Mouse (Mus musculus) heart, postnatal 0 days (tissue): ENCODE measurements around the gene Tspear. TPM values are rescaled to one million over a fixed set of nuclear protein-coding genes. Genes with fewer than 3 reads are reported as not detected.

Source experiments
- ATAC-seq: fragments of 200-750 bp; cut with Nextera tagmentation; 2 replicates; pipeline ENCODE4 v1.8.0; 2017; ENCODE audit warnings: low read depth, moderate number of reproducible peaks, moderate library complexity; ENCODE audit not compliant: insufficient read depth
- DNase-seq: peaks from one replicate; pipeline ENCODE4 v3.0.0-alpha.2; 2016; ENCODE audit warnings: low spot score
- H3K27ac ChIP-seq: fragments of 300-500 bp; sonication (generic); 2 replicates; pipeline ENCODE4 v1.5.1; 2014; ENCODE audit warnings: low read depth, mild to moderate bottlenecking
- H3K27me3 ChIP-seq: fragments of 300-500 bp; sonication (generic); 2 replicates; pipeline ENCODE4 v1.6.1; 2014; ENCODE audit warnings: low read length, mixed read lengths; ENCODE audit not compliant: control insufficient read depth, insufficient read depth
- H3K36me3 ChIP-seq: fragments of 300-500 bp; sonication (generic); replicated peaks from 2 replicates; pipeline ENCODE4 v1.6.1; 2014; ENCODE audit warnings: low read length, mixed read lengths; ENCODE audit not compliant: control insufficient read depth, insufficient read depth
- H3K4me1 ChIP-seq: fragments of 300-500 bp; sonication (generic); 2 replicates; pipeline ENCODE4 v1.6.1; 2014; ENCODE audit warnings: antibody characterized with exemption; ENCODE audit not compliant: control insufficient read depth, insufficient read depth
- H3K4me2 ChIP-seq: fragments of 300-500 bp; sonication (generic); 2 replicates; pipeline ENCODE4 v1.6.1; 2014; ENCODE audit warnings: low read depth, mild to moderate bottlenecking, low read length, moderate library complexity
- H3K4me3 ChIP-seq: fragments of 300-500 bp; sonication (generic); 2 replicates; pipeline ENCODE4 v1.5.1; 2014; ENCODE audit warnings: low read depth, low read length
- H3K9ac ChIP-seq: fragments of 300-500 bp; sonication (generic); replicated peaks from 2 replicates; pipeline ENCODE4 v1.6.1; 2014; ENCODE audit warnings: low read depth, low read length, mixed read lengths
- H3K9me3 ChIP-seq: fragments of 300-500 bp; sonication (generic); replicated peaks from 2 replicates; pipeline ENCODE4 v1.6.1; 2016; ENCODE audit warnings: low read length; ENCODE audit not compliant: control insufficient read depth
- CTCF ChIP-seq: IDR thresholded peaks from 2 replicates; pipeline ENCODE4 v1.5.1; 2016; ENCODE audit warnings: antibody characterized with exemption, control low read depth, low read depth
- EP300 ChIP-seq: IDR thresholded peaks from 2 replicates; pipeline ENCODE4 v1.6.1; 2016; ENCODE audit warnings: antibody characterized with exemption, low read depth
- WGBS: fragments of 180-500 bp; shearing (Covaris S2); extraction: QIAGEN DNeasy Blood & Tissue Kit; methylation state at CpG from one replicate; pipeline ENCODE4 v1.1.7; 2014; 5-methylcytosine and 5-hydroxymethylcytosine counted together
- polyA plus RNA-seq: library from polyadenylated mRNA; unstranded; fragments of >200 nt; fragmentation: Nextera tagmentation; extraction: Ambion mirVana; gene quantifications from 2 replicates; pipeline ENCODE4 v1.2.1, GENCODE M21; 2015
- total RNA-seq: library from RNA; depleted of rRNA; stranded (reverse); fragments of >200 nt; gene quantifications from 2 replicates; pipeline ENCODE4 v1.2.3, GENCODE M21; 2014; ENCODE audit warnings: low replicate concordance

The Tspear gene
- total and polyA plus RNA-seq, 2 experiments from 2014 or later: 1.1 TPM; not detected in 1

DNA sequence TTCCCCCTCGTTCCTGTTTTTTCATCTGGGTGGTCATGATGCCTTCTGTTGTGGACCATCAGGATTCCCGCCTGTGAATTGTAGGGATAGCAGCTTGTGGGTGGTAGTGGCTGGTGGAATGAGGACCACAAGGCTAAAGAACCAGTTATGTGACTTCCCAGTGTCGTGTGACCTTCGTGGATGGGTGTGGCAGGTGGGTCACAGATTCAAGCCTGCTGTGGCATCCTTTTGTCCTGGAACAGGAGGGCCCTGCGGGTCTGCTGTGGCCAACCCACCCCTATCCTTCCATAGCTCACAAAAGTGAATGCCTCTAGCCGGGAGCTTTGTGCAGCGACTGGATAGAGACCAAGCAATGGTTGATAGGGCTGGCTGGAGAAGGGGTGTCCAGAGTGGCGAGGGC lies 38.5 kb upstream of the Tspear start:
- TF ChIP-seq CTCF (no peak), EP300 (no peak)
- ATAC-seq: no peak
- Histone ChIP-seq H3K27ac (no peak overlapping the region), H3K9me3 (no peaks in the 10 kb centered on the region), H3K9ac (no peak overlapping the region), H3K4me1 (no peaks in the 10 kb centered on the region), H3K27me3 (no peaks in the 10 kb centered on the region), H3K4me2 (no peak overlapping the region), H3K4me3 (no peak overlapping the region), H3K36me3 (peaks cover 44% of the 10 kb centered on the region)
- DNase-seq: no peak
- 85% methylated on average over 8 of the region's 8 CpGs for WGBS

DNA sequence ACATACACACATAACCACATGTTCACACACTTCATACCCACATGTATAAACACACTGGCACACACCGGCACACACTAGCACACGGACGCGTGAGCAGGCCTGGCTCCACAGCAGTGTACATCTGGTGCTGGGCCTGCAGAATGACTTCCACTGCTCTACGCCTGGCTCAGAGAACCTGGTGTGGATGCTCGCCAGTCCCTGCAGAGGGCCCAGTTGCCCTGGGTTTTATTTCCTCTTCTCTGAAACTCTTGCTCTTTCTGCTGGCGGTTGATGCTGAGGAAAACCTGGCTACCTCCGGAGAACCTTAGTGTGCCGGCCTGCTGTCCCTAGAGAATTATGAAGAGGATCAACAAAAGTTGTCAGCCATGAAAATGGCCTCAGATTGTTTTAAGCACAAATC lies 34.3 kb upstream of the Tspear start:
- no peaks in the 10 kb centered on the region for H3K9me3 ChIP-seq
- no peak overlapping the region for H3K9ac ChIP-seq
- TF ChIP-seq EP300: no peak
- no peak for TF ChIP-seq CTCF
- no peaks in the 10 kb centered on the region for H3K4me1 ChIP-seq
- H3K27ac ChIP-seq: no peak overlapping the region
- H3K4me2 ChIP-seq: no peak overlapping the region
- no peak for DNase-seq
- ATAC-seq: no peak
- WGBS: 85% methylated on average over 9 of the region's 9 CpGs
- no peak overlapping the region for H3K4me3 ChIP-seq
- 0 out of 2 replicates have a peak, but pooled peaks cover 3% of the 10 kb centered on the region for H3K36me3 ChIP-seq
- no peaks in the 10 kb centered on the region for H3K27me3 ChIP-seq

DNA sequence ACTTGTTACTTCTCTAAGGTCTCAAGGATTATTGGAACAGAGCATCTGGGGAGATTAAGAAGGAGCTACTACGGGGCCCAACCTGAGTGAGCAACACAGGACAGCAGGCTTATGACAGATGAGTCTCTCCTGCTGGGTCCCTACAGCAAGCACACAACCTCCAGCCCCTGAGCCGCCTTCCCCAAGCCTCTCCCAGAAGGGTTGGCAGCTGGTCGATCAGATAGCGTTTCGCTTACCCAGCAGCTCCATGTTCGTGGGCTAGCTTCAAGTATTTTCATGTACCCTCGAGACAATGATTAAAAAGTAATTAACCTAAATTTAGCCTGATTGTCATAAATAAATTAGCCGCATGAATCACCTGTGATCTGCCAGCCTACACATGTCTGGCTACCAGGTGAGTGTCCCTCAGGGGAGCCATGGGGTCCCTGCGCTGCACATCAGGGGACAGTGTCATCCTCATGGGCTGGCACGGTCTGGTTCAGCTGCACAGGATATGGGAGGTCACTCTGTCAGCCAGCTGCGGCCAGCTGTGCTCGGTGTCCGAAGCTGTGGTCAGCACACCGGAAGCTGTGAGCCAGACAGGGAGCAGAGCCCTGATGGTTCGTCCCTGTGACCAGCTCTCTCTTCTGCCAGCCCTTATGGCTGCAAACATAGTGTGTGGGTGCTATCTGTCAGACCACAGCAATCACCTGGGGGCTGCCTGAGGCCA lies 27.9 kb upstream of the Tspear start:
- WGBS: 55% methylated on average over 15 of the region's 15 CpGs
- ATAC-seq: peak; percentile 30; the same call in 1 of the 2 replicates
- DNase-seq: no peak

DNA sequence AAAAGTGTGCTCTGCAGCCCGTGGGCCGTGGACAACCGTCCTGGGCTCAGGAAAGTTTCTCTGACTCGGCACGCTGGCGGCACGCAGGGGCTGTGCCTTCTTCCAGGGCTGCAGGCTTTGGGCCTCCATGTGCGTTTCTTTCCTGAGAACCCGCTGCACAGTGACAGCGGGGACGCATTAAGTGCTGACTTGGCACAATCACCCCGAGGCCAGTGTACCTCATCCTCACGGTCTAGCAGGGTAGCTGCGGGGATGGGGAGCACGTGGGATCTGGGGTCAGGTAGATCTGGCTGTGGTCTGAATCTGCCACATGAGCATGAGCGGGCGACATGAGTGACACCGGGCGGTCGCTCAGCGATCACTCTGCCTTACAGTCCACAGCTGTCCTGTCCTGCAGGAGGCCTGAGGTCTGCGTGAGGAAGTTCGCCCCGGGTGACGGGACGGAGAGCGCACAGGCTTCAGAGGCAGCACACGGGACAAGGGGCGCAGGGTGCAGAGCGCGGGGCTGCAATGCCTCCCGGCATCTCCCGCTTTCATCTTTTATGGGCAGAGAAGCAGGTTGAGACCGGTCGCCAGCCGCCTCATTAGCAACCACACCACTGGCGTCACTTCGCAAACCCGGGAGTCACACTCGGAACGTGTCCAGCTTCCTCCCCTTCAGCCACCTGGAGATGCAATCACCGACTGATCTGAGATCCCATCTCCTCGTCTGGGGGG lies 22.3 kb upstream of the Tspear start:
- no peak for DNase-seq
- H3K27ac ChIP-seq: no peak overlapping the region
- H3K4me2 ChIP-seq: no peak overlapping the region
- no peaks in the 10 kb centered on the region for H3K27me3 ChIP-seq
- no peaks in the 10 kb centered on the region for H3K36me3 ChIP-seq
- 36% methylated on average over 43 of the region's 43 CpGs for WGBS
- no peaks in the 10 kb centered on the region for H3K9me3 ChIP-seq
- ATAC-seq: no peak
- TF ChIP-seq EP300 (no peak), CTCF (no peak)
- H3K4me1 ChIP-seq: no peaks in the 10 kb centered on the region
- H3K4me3 ChIP-seq: no peak overlapping the region
- H3K9ac ChIP-seq: no peak overlapping the region

More for the DNA sequence above, 27.9 kb upstream of the Tspear start:
- Histone ChIP-seq H3K9me3 (no peaks in the 10 kb centered on the region), H3K4me2 (no peak overlapping the region), H3K4me1 (no peaks in the 10 kb centered on the region), H3K27ac (no peak overlapping the region), H3K4me3 (no peak overlapping the region), H3K27me3 (no peaks in the 10 kb centered on the region), H3K9ac (no peak overlapping the region), H3K36me3 (no peaks in the 10 kb centered on the region)
- TF ChIP-seq EP300: no peak

DNA sequence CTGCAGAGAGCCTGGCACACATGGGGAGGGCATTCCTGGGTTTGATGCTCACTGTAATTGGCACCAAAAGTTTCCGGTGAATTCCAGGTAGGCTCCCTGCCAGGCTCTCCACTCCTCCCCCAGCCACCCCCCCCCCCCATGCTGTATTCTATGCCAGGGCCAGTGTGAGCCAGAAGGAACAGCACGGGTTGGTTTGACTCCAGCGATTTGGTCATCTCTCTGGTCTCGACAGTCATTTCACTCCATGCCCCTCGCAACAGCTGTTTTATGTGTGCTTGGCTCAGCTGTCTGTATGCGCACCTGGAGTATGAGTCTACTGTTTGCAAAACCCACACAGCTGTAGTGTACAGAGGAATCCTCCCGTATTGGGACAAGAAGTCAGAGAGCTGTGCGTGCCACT lies 20.0 kb upstream of the Tspear start:
- Histone ChIP-seq H3K4me3 (no peak overlapping the region), H3K4me2 (no peak overlapping the region), H3K27me3 (no peaks in the 10 kb centered on the region), H3K36me3 (no peaks in the 10 kb centered on the region), H3K27ac (no peak overlapping the region), H3K4me1 (no peaks in the 10 kb centered on the region), H3K9ac (no peak overlapping the region), H3K9me3 (no peaks in the 10 kb centered on the region)
- ATAC-seq (peak; percentile 36; the same call in 1 of the 2 replicates), DNase-seq (no peak)
- WGBS: 70% methylated on average over 8 of the region's 8 CpGs
- TF ChIP-seq CTCF (no peak), EP300 (no peak)
